Mouse (Mus musculus) kidney, adult 2 months (tissue): ENCODE measurements around the gene 9530068E07Rik.

ENCODE experiments used
- CTCF ChIP-seq: fragments of 200-500 bp; conservative IDR thresholded peaks from 2 replicates; pipeline ENCODE4 v1.5.1; 2011; ENCODE audit warnings: low read depth, mild to moderate bottlenecking, control low read depth, low read length, moderate library complexity, mixed read lengths; ENCODE audit not compliant: insufficient read depth, insufficient read length
- POLR2A ChIP-seq: fragments of 200-500 bp; IDR thresholded peaks from one replicate; pipeline ENCODE4 v1.6.1; 2011; ENCODE audit warnings: low read depth, low read length, control low read depth

GRCm38 (mm10) chr11:52432148-52432547, 35.9 kb downstream of the 9530068E07Rik start:
- no peak for TF ChIP-seq CTCF
- no peak for TF ChIP-seq POLR2A
